ENCODE assay signal across 11 mouse cellular contexts in the genomic region with DNA sequence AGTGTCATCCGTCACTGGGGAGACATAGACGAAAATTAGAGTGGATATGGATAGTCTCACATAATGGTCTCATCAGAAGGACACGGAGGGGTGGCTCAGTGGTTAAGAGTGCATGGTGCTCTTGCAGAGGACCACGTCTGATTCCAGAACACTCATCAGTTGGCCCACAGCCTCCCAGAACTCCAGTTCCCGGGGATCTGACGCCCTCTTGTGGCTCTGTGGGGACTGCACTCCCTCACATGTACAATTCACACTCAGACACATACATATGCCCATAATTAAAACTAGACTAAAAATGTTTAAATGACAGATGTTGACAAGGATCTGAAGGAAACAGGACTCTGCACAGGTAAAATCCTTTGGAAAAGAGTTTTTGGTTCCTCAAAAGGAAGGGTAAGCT. TPM values are rescaled to one million over a fixed set of nuclear protein-coding genes. Genes with fewer than 3 reads are reported as not detected.
DNase-seq lines count a peak whose midpoint lies in the region; ATAC-seq and TF ChIP-seq lines count a peak whose summit lies in the region.
"Had no signal": no experiment of that assay in that cellular context is flagged by ENCODE, and none has a peak within 500 bp of the region (broad histone marks: within the 10 kb centered on the region; RNA-seq: fewer than 3 reads in every experiment).

No protein-coding gene starts in this region.

- TF ChIP-seq POLR2A in brain, embryonic 14.5 days (IDR thresholded peaks at IDR 0.05; ENCODE audit: borderline replicate concordance, extremely low read depth, insufficient read depth, insufficient read length, poor library complexity, severe bottlenecking) = no peak

- no peaks in the 10 kb centered on the region for H3K4me1 ChIP-seq in hindbrain, postnatal 0 days (ENCODE audit: insufficient read depth, low read length)
- H3K4me1 ChIP-seq in hindbrain, embryonic 13.5 days (replicated peaks) = peaks cover 13% of the 10 kb centered on the region
- no peaks in the 10 kb centered on the region for H3K4me1 ChIP-seq in lung, postnatal 0 days (ENCODE audit: insufficient read depth, low read depth, low read length)
- H3K4me1 ChIP-seq in ES-E14 (ENCODE audit: control insufficient read depth in 2 of 2, insufficient read depth in 2 of 2, low read length in 2 of 2, poor library complexity in 1 of 2) = peaks cover 0 to 4% of the 10 kb centered on the region in 2 experiments; a peak in 2 of 4 replicates
- H3K4me1 ChIP-seq in midbrain, embryonic 14.5 days (ENCODE audit: control insufficient read depth, insufficient read depth, low read length) = no peaks in the 10 kb centered on the region
- H3K4me1 ChIP-seq: heart, embryonic 15.5 days had no signal

- TF ChIP-seq CTCF in hindbrain, postnatal 0 days (IDR thresholded peaks at IDR 0.05; ENCODE audit: low read depth) = peak; percentile 37
- peak; percentile 57 for TF ChIP-seq CTCF in lung, postnatal 0 days (IDR thresholded peaks at IDR 0.05)
- TF ChIP-seq CTCF in brain, embryonic 14.5 days (IDR thresholded peaks at IDR 0.05; ENCODE audit: borderline replicate concordance, extremely low read depth, insufficient read depth, insufficient read length) = peak; percentile 28; the same call in 1 of the 2 replicates

- peaks cover 4% of the 10 kb centered on the region; the same call in 1 of the 2 replicates for H3K36me3 ChIP-seq in hindbrain, postnatal 0 days (ENCODE audit: insufficient read depth, low read length)
- H3K36me3 ChIP-seq in hindbrain, embryonic 13.5 days = peaks cover 29% of the 10 kb centered on the region
- H3K36me3 ChIP-seq in lung, postnatal 0 days (ENCODE audit: insufficient read depth, low read length) = no peaks in the 10 kb centered on the region
- no peaks in the 10 kb centered on the region; the same call in 1 of the 2 replicates for H3K36me3 ChIP-seq in ES-E14 (ENCODE audit: control insufficient read depth, insufficient read depth, low read length, poor library complexity, severe bottlenecking)
- H3K36me3 ChIP-seq in midbrain, embryonic 14.5 days (ENCODE audit: control insufficient read depth, insufficient read depth, low read length) = peaks cover 9% of the 10 kb centered on the region

- no peak overlapping the region for H3K4me2 ChIP-seq in hindbrain, postnatal 0 days (ENCODE audit: low read depth, low read length)
- H3K4me2 ChIP-seq in hindbrain, embryonic 13.5 days = no peak overlapping the region
- no peak overlapping the region for H3K4me2 ChIP-seq in lung, postnatal 0 days (replicated peaks; ENCODE audit: low read depth, low read length)
- no peak overlapping the region for H3K4me2 ChIP-seq in midbrain, embryonic 14.5 days (ENCODE audit: low read length)
- H3K4me2 ChIP-seq: heart, embryonic 15.5 days had no signal

- H3K9ac ChIP-seq in hindbrain, postnatal 0 days (replicated peaks; ENCODE audit: low read length) = no peak overlapping the region
- H3K9ac ChIP-seq in hindbrain, embryonic 13.5 days = no peak overlapping the region
- H3K9ac ChIP-seq in lung, postnatal 0 days (replicated peaks; ENCODE audit: low read depth) = no peak overlapping the region
- H3K9ac ChIP-seq in ES-E14 (ENCODE audit: insufficient read depth, low read depth, low read length, poor library complexity, severe bottlenecking) = no peak overlapping the region
- no peak overlapping the region for H3K9ac ChIP-seq in midbrain, embryonic 14.5 days (replicated peaks; ENCODE audit: low read length)
- H3K9ac ChIP-seq: heart, embryonic 15.5 days had no signal

- no peaks in the 10 kb centered on the region for H3K9me3 ChIP-seq in hindbrain, postnatal 0 days (ENCODE audit: low read length)
- no peaks in the 10 kb centered on the region for H3K9me3 ChIP-seq in hindbrain, embryonic 13.5 days
- H3K9me3 ChIP-seq in lung, postnatal 0 days (ENCODE audit: low read length) = no peaks in the 10 kb centered on the region
- H3K9me3 ChIP-seq in ES-E14 (ENCODE audit: control insufficient read depth, insufficient read depth, low read depth, low read length) = no peaks in the 10 kb centered on the region
- H3K9me3 ChIP-seq in midbrain, embryonic 14.5 days (ENCODE audit: control insufficient read depth, low read length) = no peaks in the 10 kb centered on the region
- H3K9me3 ChIP-seq: heart, embryonic 15.5 days had no signal

- H3K27me3 ChIP-seq in hindbrain, postnatal 0 days (ENCODE audit: insufficient read depth, low read length) = no peaks in the 10 kb centered on the region
- H3K27me3 ChIP-seq in hindbrain, embryonic 13.5 days = no peaks in the 10 kb centered on the region
- no peaks in the 10 kb centered on the region for H3K27me3 ChIP-seq in lung, postnatal 0 days (replicated peaks; ENCODE audit: insufficient read depth, low read length)
- no peaks in the 10 kb centered on the region for H3K27me3 ChIP-seq in midbrain, embryonic 14.5 days (ENCODE audit: control insufficient read depth, insufficient read depth, low read length)
- H3K27me3 ChIP-seq: heart, embryonic 15.5 days had no signal

- in situ Hi-C loops in ES-E14 (cut with MboI; ENCODE audit: low sequenced_read_pairs in 2 of 2, unreplicated experiment in 2 of 2) = loop anchor here (10.0 kb wide), 1 partner anchor 321 kb away; no protein-coding TSS in a partner anchor

- H3K4me3 ChIP-seq in hindbrain, postnatal 0 days (ENCODE audit: low read length) = no peak overlapping the region
- no peak overlapping the region for H3K4me3 ChIP-seq in hindbrain, embryonic 13.5 days
- no peak overlapping the region for H3K4me3 ChIP-seq in lung, postnatal 0 days (ENCODE audit: low read depth, low read length)
- H3K4me3 ChIP-seq in ES-E14 (ENCODE audit: insufficient read depth in 1 of 2, low read depth in 1 of 2, low read length in 2 of 2, poor library complexity in 1 of 2, severe bottlenecking in 1 of 2) = no peak overlapping the region
- no peak overlapping the region for H3K4me3 ChIP-seq in midbrain, embryonic 14.5 days (replicated peaks; ENCODE audit: low read depth, low read length)
- H3K4me3 ChIP-seq: heart, embryonic 15.5 days had no signal

- no peak for ATAC-seq in hindbrain, postnatal 0 days
- ATAC-seq in hindbrain, embryonic 13.5 days (ENCODE audit: low FRiP score) = no peak
- ATAC-seq in lung, postnatal 0 days = no peak
- no peak for ATAC-seq in midbrain, embryonic 14.5 days (ENCODE audit: low FRiP score, low TSS enrichment)

- no peak overlapping the region for H3K27ac ChIP-seq in hindbrain, postnatal 0 days
- no peak overlapping the region for H3K27ac ChIP-seq in hindbrain, embryonic 13.5 days
- no peak overlapping the region for H3K27ac ChIP-seq in lung, postnatal 0 days (ENCODE audit: low read length)
- H3K27ac ChIP-seq in ES-E14 (ENCODE audit: insufficient read depth, low read depth, low read length, poor library complexity, severe bottlenecking) = no peak overlapping the region
- H3K27ac ChIP-seq in midbrain, embryonic 14.5 days (replicated peaks; ENCODE audit: low read depth, low read length) = no peak overlapping the region
- H3K27ac ChIP-seq: heart, embryonic 15.5 days had no signal

- 64% methylated on average over 6 of the region's 6 CpGs for WGBS in hindbrain, postnatal 0 days
- WGBS in hindbrain, embryonic 13.5 days = 67% methylated on average over 6 of the region's 6 CpGs
- 61% methylated on average over 6 of the region's 6 CpGs for WGBS in lung, postnatal 0 days
- WGBS in midbrain, embryonic 14.5 days = 71% methylated on average over 6 of the region's 6 CpGs

- no peak for TF ChIP-seq EP300 in lung, postnatal 0 days (IDR thresholded peaks at IDR 0.05)

- no peak for DNase-seq in hindbrain, postnatal 0 days (ENCODE audit: low spot score)
- no peak for DNase-seq in lung, postnatal 0 days (ENCODE audit: low spot score)
- DNase-seq in lung, postnatal 4 days = no peak
- DNase-seq in ES-E14 (ENCODE audit: low read depth, low spot score) = no peak
- DNase-seq in brain, embryonic 14.5 days (ENCODE audit: low read depth) = no peak
- DNase-seq in frontal cortex, adult 2 months (ENCODE audit: extremely low spot score in 1 of 2, low spot score in 1 of 2) = no peak
- DNase-seq in midbrain, embryonic 14.5 days = no peak
- DNase-seq: cerebellum, postnatal 36 days; spleen, adult 18-20 months had no signal

TF ChIP-seq in ES-E14, 5 proteins besides CTCF, POLR2A, EP300 and RAD21:
- TF ChIP-seq ZC3H11A (IDR thresholded peaks at IDR 0.05; ENCODE audit: borderline replicate concordance, low read depth, low read length) (peak; percentile 56), MAFK (IDR thresholded peaks at IDR 0.05; ENCODE audit: insufficient read depth, low read depth, low read length) (no peak), CHD2 (IDR thresholded peaks at IDR 0.05; ENCODE audit: low read depth, low read length) (no peak), ZNF384 (IDR thresholded peaks at IDR 0.05; ENCODE audit: low read depth, low read length) (no peak)

RNA-seq across cellular contexts. Expression of a gene that starts 34.4 kb away (rescaled TPM):
- total RNA-seq in hindbrain, postnatal 0 days (2014; rRNA removed) = 45.6 and 51.2 TPM in 2 replicates
- 8.3 and 8.6 TPM in 2 replicates for polyA plus RNA-seq in hindbrain, postnatal 0 days (2015; fragmentation: Nextera tagmentation; extraction: Ambion mirVana)
- 6.9 and 7.3 TPM in 2 replicates for polyA plus RNA-seq in hindbrain, embryonic 13.5 days (2015; fragmentation: Nextera tagmentation; extraction: Ambion mirVana)
- 6.6 and 6.9 TPM in 2 replicates for polyA plus RNA-seq in lung, postnatal 0 days (2015; fragmentation: Nextera tagmentation; extraction: Ambion mirVana)
- total RNA-seq in ES-E14 (2012; rRNA removed) = 19.0 and 24.0 TPM in 2 replicates
- 41.6 and 44.5 TPM in 2 replicates for polyA plus RNA-seq in brain, embryonic 14.5 days (2012; rRNA removed)
- polyA plus RNA-seq in frontal cortex, adult 2 months (2012; rRNA removed) = 194 and 202 TPM in 2 replicates
- 8.5 and 9.6 TPM in 2 replicates for polyA plus RNA-seq in midbrain, embryonic 14.5 days (2014; fragmentation: Nextera tagmentation; extraction: Ambion mirVana)
